Mouse (Mus musculus) Muller cell, postnatal 12 days (primary cell): Measurements from ENCODE around the gene Muc5ac.

ENCODE experiments used
- DNase-seq: peaks from one replicate; pipeline ENCODE4 v3.0.0-alpha.2; 2015; ENCODE audit errors: inconsistent ontology term

Muc5ac gene

DNA sequence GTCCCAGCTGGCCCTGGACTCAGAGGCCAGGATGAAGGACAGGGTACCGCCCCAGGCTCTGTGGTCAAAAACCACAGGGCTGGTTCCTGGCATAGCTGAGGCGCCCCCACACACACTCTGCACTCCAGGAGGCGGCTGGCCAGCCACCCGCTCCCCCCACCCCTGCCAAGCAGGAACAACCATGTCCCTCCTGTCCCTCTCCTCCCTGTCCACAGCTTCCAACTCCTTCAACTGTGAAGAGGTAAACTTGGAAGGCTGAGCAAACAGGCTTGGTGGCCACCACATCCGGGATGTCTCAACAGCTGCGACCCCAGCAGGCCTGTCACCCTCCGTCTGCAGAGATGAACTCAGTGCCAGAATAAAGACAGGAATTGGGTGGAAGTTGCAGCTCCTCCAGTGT, 47.2 kb downstream of the Muc5ac start:
- peak; percentile 83 for DNase-seq

GRCm38 (mm10) chr7:141836423-141836822, 47.7 kb downstream of the Muc5ac start:
- no peak for DNase-seq

- DNase-seq = no peak
These were observed 50.0 kb downstream of the Muc5ac start, which contains the start of gene Muc5b for GRCm38 (mm10) chr7:141838779-141839178. Gene Muc5b (plus strand): TSS chr7:141839070.

DNA sequence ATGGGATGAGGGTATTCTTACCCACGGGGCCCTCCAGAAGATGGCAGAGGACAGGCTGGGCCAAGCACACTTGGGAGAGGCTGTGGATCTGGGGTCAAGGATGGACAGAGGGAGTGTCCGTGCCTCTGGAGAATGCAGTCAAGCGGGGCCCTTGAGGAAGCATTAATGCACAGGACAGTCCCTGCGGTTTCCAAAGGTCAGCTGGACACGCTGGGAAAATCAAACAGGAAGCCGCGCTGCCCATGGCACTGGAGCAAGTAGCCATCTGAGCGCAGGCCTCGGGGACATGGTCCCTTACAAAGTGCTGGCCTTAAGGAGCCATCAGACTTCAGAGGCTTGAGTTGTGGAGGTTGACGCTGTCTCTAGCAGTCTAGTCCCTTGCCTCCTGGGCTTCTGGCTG, 51.6 kb downstream of the Muc5ac start:
- no peak for DNase-seq

DNA sequence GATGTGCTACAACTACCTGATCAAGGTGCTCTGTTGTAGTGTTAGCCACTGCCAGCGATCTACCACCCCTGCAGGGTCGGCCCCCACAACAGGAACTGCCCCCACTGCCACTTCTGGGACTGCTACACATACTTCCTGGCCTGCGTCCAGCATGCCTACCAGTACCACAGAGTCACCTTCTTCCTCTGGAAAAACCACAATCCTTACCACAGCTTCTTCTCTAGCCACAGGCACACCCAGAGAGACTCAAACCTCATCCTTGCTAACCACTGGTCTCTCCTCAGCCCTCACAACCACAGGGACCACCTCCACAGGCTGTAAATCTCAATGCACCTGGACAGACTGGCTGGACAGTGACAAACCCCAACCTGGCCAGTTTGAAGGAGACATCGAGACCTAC, 72.3 kb downstream of the Muc5ac start:
- no peak for DNase-seq
